In genomic region chr17:27558845-27559244, GRCm38 (mm10) we compare ENCODE assay signal across 9 mouse cellular contexts. TPM values are rescaled to one million over a fixed set of nuclear protein-coding genes. Genes with fewer than 3 reads are reported as not detected.
DNase-seq lines count a peak whose midpoint lies in the region; ATAC-seq and TF ChIP-seq lines count a peak whose summit lies in the region.
"Had no signal": no experiment of that assay in that cellular context is flagged by ENCODE, and none has a peak within 500 bp of the region (broad histone marks: within the 10 kb centered on the region; RNA-seq: fewer than 3 reads in every experiment).

No protein-coding gene starts in this region.

- no peaks in the 10 kb centered on the region for H3K27me3 ChIP-seq in heart, embryonic 11.5 days (ENCODE audit: control insufficient read depth, insufficient read depth, low read length)
- no peaks in the 10 kb centered on the region for H3K27me3 ChIP-seq in ES-Bruce4 (ENCODE audit: control insufficient read depth, insufficient read depth, low read length, poor library complexity, severe bottlenecking)
- H3K27me3 ChIP-seq in hindbrain, embryonic 12.5 days: peaks cover 10% of the 10 kb centered on the region; the same call in 1 of the 2 replicates
- H3K27me3 ChIP-seq in midbrain, embryonic 11.5 days (ENCODE audit: control insufficient read depth, insufficient read depth, low read length): no peaks in the 10 kb centered on the region
- H3K27me3 ChIP-seq: Patski had no signal

- H3K4me1 ChIP-seq in heart, embryonic 11.5 days (ENCODE audit: control insufficient read depth, insufficient read depth, low read length): peaks cover 33% of the 10 kb centered on the region
- H3K4me1 ChIP-seq in ES-Bruce4 (ENCODE audit: control insufficient read depth, insufficient read depth, low read length): no peaks in the 10 kb centered on the region
- H3K4me1 ChIP-seq in hindbrain, embryonic 12.5 days: peaks cover 44% of the 10 kb centered on the region
- H3K4me1 ChIP-seq in midbrain, embryonic 11.5 days (ENCODE audit: control insufficient read depth, insufficient read depth, low read length): peaks cover 44% of the 10 kb centered on the region

- H3K27ac ChIP-seq in heart, embryonic 11.5 days (ENCODE audit: low read depth, low read length): no peak overlapping the region
- no peak overlapping the region; the same call in 1 of the 2 replicates for H3K27ac ChIP-seq in ES-Bruce4 (ENCODE audit: insufficient read depth, low read length)
- no peak overlapping the region for H3K27ac ChIP-seq in hindbrain, embryonic 12.5 days
- H3K27ac ChIP-seq in midbrain, embryonic 11.5 days (ENCODE audit: low read depth, low read length): no peak overlapping the region

- peaks cover 5% of the 10 kb centered on the region for H3K36me3 ChIP-seq in heart, embryonic 11.5 days (ENCODE audit: control insufficient read depth, insufficient read depth, low read length)
- H3K36me3 ChIP-seq in ES-Bruce4 (ENCODE audit: control insufficient read depth, insufficient read depth, low read length, poor library complexity, severe bottlenecking): peaks cover 18% of the 10 kb centered on the region
- peaks cover 12% of the 10 kb centered on the region; the same call in 1 of the 2 replicates for H3K36me3 ChIP-seq in hindbrain, embryonic 12.5 days
- no peaks in the 10 kb centered on the region for H3K36me3 ChIP-seq in midbrain, embryonic 11.5 days (ENCODE audit: control insufficient read depth, insufficient read depth, low read length)

- peak overlapping the region; percentile 43 for H3K9ac ChIP-seq in heart, embryonic 11.5 days (ENCODE audit: low read depth, low read length)
- peak overlapping the region; percentile 98 for H3K9ac ChIP-seq in ES-Bruce4 (ENCODE audit: low read depth, poor library complexity, severe bottlenecking)
- H3K9ac ChIP-seq in hindbrain, embryonic 12.5 days: 0 out of 2 replicates have a peak overlapping the region, but pooled peaks have one; percentile 93
- peak overlapping the region; percentile 94 for H3K9ac ChIP-seq in midbrain, embryonic 11.5 days (ENCODE audit: low read length)

- intact Hi-C loops in heart, postnatal 36 days (cut with DNase I): no loop called here

- peak overlapping the region; percentile 91 for H3K4me3 ChIP-seq in heart, embryonic 11.5 days (ENCODE audit: low read depth, low read length)
- peak overlapping the region; percentile 58 for H3K4me3 ChIP-seq in ES-Bruce4 (ENCODE audit: low read depth, low read length)
- peak overlapping the region; percentile 89; the same call in 1 of the 2 replicates for H3K4me3 ChIP-seq in hindbrain, embryonic 12.5 days
- H3K4me3 ChIP-seq in midbrain, embryonic 11.5 days (ENCODE audit: low read depth, low read length): peak overlapping the region; percentile 95

- H3K4me2 ChIP-seq in heart, embryonic 11.5 days: peak overlapping the region; percentile 93
- peak overlapping the region; percentile 82 for H3K4me2 ChIP-seq in hindbrain, embryonic 12.5 days (replicated peaks)
- H3K4me2 ChIP-seq in midbrain, embryonic 11.5 days: peak overlapping the region; percentile 76

- no peak for TF ChIP-seq CTCF in ES-Bruce4 (IDR thresholded peaks at IDR 0.05; ENCODE audit: low read depth, low read length)

- WGBS in heart, embryonic 11.5 days (ENCODE audit: insufficient replicate concordance): 17% methylated on average over 5 of the region's 5 CpGs
- WGBS in hindbrain, embryonic 12.5 days: 12% methylated on average over 5 of the region's 5 CpGs
- WGBS in midbrain, embryonic 11.5 days: 10% methylated on average over 5 of the region's 5 CpGs

- TF ChIP-seq EP300 in ES-Bruce4 (IDR thresholded peaks at IDR 0.05; ENCODE audit: insufficient read depth, low read depth, low read length): no peak

- no peak for TF ChIP-seq POLR2A in ES-Bruce4 (IDR thresholded peaks at IDR 0.05; ENCODE audit: insufficient read depth, low read length)

- ATAC-seq in heart, embryonic 11.5 days (replicated peaks; ENCODE audit: insufficient number of reproducible peaks, low FRiP score, low TSS enrichment): no peak
- ATAC-seq in hindbrain, embryonic 12.5 days (ENCODE audit: low FRiP score): no peak
- no peak for ATAC-seq in midbrain, embryonic 11.5 days (ENCODE audit: low FRiP score)
- ATAC-seq: Patski had no signal

- H3K9me3 ChIP-seq in heart, embryonic 11.5 days (replicated peaks; ENCODE audit: control insufficient read depth, low read length): no peaks in the 10 kb centered on the region
- no peaks in the 10 kb centered on the region for H3K9me3 ChIP-seq in ES-Bruce4 (replicated peaks; ENCODE audit: control insufficient read depth, insufficient read depth, low read length, poor library complexity, severe bottlenecking)
- no peaks in the 10 kb centered on the region for H3K9me3 ChIP-seq in hindbrain, embryonic 12.5 days (replicated peaks)
- no peaks in the 10 kb centered on the region for H3K9me3 ChIP-seq in midbrain, embryonic 11.5 days (ENCODE audit: control insufficient read depth, low read length)

- no peak for DNase-seq in heart, postnatal 36 days
- peak; percentile 85 for DNase-seq in midbrain, embryonic 11.5 days (ENCODE audit: low spot score, missing footprints)
- no peak for DNase-seq in right cerebral cortex, postnatal 14 days
- no peak for DNase-seq in T-cell, adult 2 months (ENCODE audit: low spot score)
- no peak for DNase-seq in lung, postnatal 36 days

RNA-seq across cellular contexts. Expression of gene Hmga1, which starts 2.5 kb away (rescaled TPM):
- polyA plus RNA-seq in heart, embryonic 11.5 days (2014; fragmentation: Nextera tagmentation; extraction: Ambion mirVana): 261 and 278 TPM in 2 replicates
- total RNA-seq in heart, postnatal 36 days (2021): 10 to 100 TPM; 41.2 to 45.0 TPM
- polyA plus RNA-seq in ES-Bruce4 (2011; ENCODE audit: insufficient read depth, insufficient read length, low read depth, missing spikeins): 933 and 989 TPM in 2 replicates
- 161 and 162 TPM in 2 replicates for polyA plus RNA-seq in hindbrain, embryonic 12.5 days (2016; fragmentation: Nextera tagmentation; extraction: Ambion mirVana)
- 354 and 406 TPM in 2 replicates for polyA plus RNA-seq in midbrain, embryonic 11.5 days (2014; fragmentation: Nextera tagmentation; extraction: Ambion mirVana)

RNA-seq across cellular contexts. Expression of gene AI413582, which starts 6.7 kb away (rescaled TPM):
- polyA plus RNA-seq in heart, embryonic 11.5 days (2014; fragmentation: Nextera tagmentation; extraction: Ambion mirVana): 18.1 and 18.3 TPM in 2 replicates
- 10 to 100 TPM in 1 of 2 experiments, 1 to 10 TPM in 1; 7.4 to 10.4 TPM for total RNA-seq in heart, postnatal 36 days (2021)
- polyA plus RNA-seq in ES-Bruce4 (2011; ENCODE audit: insufficient read depth, insufficient read length, low read depth, missing spikeins): 14.4 and 16.8 TPM in 2 replicates
- polyA plus RNA-seq in hindbrain, embryonic 12.5 days (2016; fragmentation: Nextera tagmentation; extraction: Ambion mirVana): 19.8 and 21.9 TPM in 2 replicates
- 14.8 and 20.2 TPM in 2 replicates for polyA plus RNA-seq in midbrain, embryonic 11.5 days (2014; fragmentation: Nextera tagmentation; extraction: Ambion mirVana)

RNA-seq across cellular contexts. Expression of gene Grm4, which starts 37.6 kb away (rescaled TPM):
- polyA plus RNA-seq in heart, embryonic 11.5 days (2014; fragmentation: Nextera tagmentation; extraction: Ambion mirVana): 0.06 and 0.07 TPM in 2 replicates
- total RNA-seq in heart, postnatal 36 days (2021): under 1 TPM; 0.11 to 0.14 TPM
- 0.49 and 0.63 TPM in 2 replicates for polyA plus RNA-seq in ES-Bruce4 (2011; ENCODE audit: insufficient read depth, insufficient read length, low read depth, missing spikeins)
- 3.7 and 4.2 TPM in 2 replicates for polyA plus RNA-seq in hindbrain, embryonic 12.5 days (2016; fragmentation: Nextera tagmentation; extraction: Ambion mirVana)
- 3.5 and 3.6 TPM in 2 replicates for polyA plus RNA-seq in midbrain, embryonic 11.5 days (2014; fragmentation: Nextera tagmentation; extraction: Ambion mirVana)

Comparison
In these comparisons a context has a peak if more than half of its experiments do, and no peak if none do; other contexts are left out.
1. H3K9ac ChIP-seq: peak in every context shown above with its lines; median percentile 98 in ES-Bruce4; 94 in midbrain, embryonic 11.5 days; 93 in hindbrain, embryonic 12.5 days; 43 in heart, embryonic 11.5 days.